9 mouse cellular contexts compared by ENCODE assay signal in genomic region chr2:25225811-25226379, GRCm38 (mm10). TPM values are rescaled to one million over a fixed set of nuclear protein-coding genes. Genes with fewer than 3 reads are reported as not detected.
DNase-seq lines count a peak whose midpoint lies in the region; ATAC-seq and TF ChIP-seq lines count a peak whose summit lies in the region.
"Had no signal": no experiment of that assay in that cellular context is flagged by ENCODE, and none has a peak within 500 bp of the region (broad histone marks: within the 10 kb centered on the region; RNA-seq: fewer than 3 reads in every experiment).

No protein-coding gene starts in this region.

- WGBS in forebrain, postnatal 0 days: 73% methylated on average over 8 of the region's 8 CpGs
- WGBS in liver, embryonic 14.5 days (ENCODE audit: insufficient replicate concordance): 84% methylated on average over 8 of the region's 8 CpGs

- H3K4me1 ChIP-seq in forebrain, postnatal 0 days (ENCODE audit: insufficient read depth): peaks cover 18% of the 10 kb centered on the region; the same call in 1 of the 2 replicates
- peaks cover 5 to 13% of the 10 kb centered on the region in 2 experiments for H3K4me1 ChIP-seq in liver, embryonic 14.5 days (replicated peaks; ENCODE audit: control insufficient read depth in 2 of 2, insufficient read depth in 2 of 2, low read length in 1 of 2)

- H3K27ac ChIP-seq in forebrain, postnatal 0 days (ENCODE audit: low read depth, low read length): peak overlapping the region; percentile 96
- peak overlapping the region; percentile 91 for H3K27ac ChIP-seq in liver, embryonic 14.5 days

- peaks cover 11% of the 10 kb centered on the region for H3K27me3 ChIP-seq in C2C12 (ENCODE audit: control insufficient read depth, insufficient read depth, insufficient read length)
- no peaks in the 10 kb centered on the region for H3K27me3 ChIP-seq in forebrain, postnatal 0 days (ENCODE audit: insufficient read depth, low read length)
- H3K27me3 ChIP-seq in liver, embryonic 14.5 days (ENCODE audit: control insufficient read depth, insufficient read depth, low read length): no peaks in the 10 kb centered on the region

- H3ac ChIP-seq in C2C12 (ENCODE audit: control insufficient read depth, insufficient read length, low read depth): no peak overlapping the region

- peak overlapping the region; percentile 38 for H3K4me3 ChIP-seq in C2C12 (ENCODE audit: insufficient read depth, poor library complexity, severe bottlenecking)
- no peak overlapping the region for H3K4me3 ChIP-seq in forebrain, postnatal 0 days (ENCODE audit: low read depth, low read length)
- peak overlapping the region; percentile 69 to 86 for H3K4me3 ChIP-seq in liver, embryonic 14.5 days (ENCODE audit: insufficient read depth in 1 of 2, low read depth in 2 of 2, low read length in 2 of 2)

- no peak for ATAC-seq in forebrain, postnatal 0 days
- ATAC-seq in liver, embryonic 14.5 days (ENCODE audit: insufficient read depth): no peak

- H3K9ac ChIP-seq in forebrain, postnatal 0 days: no peak overlapping the region
- H3K9ac ChIP-seq in liver, embryonic 14.5 days (replicated peaks): peak overlapping the region; percentile 84

- H3K79me3 ChIP-seq in C2C12 (ENCODE audit: low read depth): peaks cover 9% of the 10 kb centered on the region

- H3K4me2 ChIP-seq in forebrain, postnatal 0 days (ENCODE audit: low read depth): peak overlapping the region; percentile 58; the same call in 1 of the 2 replicates
- H3K4me2 ChIP-seq in liver, embryonic 14.5 days (ENCODE audit: low read depth): peak overlapping the region; percentile 77

- peaks cover 19% of the 10 kb centered on the region for H3K79me2 ChIP-seq in C2C12 (ENCODE audit: control insufficient read depth, insufficient read depth)

- H3K9me3 ChIP-seq in forebrain, postnatal 0 days (ENCODE audit: low read length): no peaks in the 10 kb centered on the region
- H3K9me3 ChIP-seq in liver, embryonic 14.5 days (ENCODE audit: control insufficient read depth, low read length): no peaks in the 10 kb centered on the region

- DNase-seq in cerebellum, adult 9-11 months: peak; percentile 45
- no peak for DNase-seq in cerebellum, postnatal 36 days
- no peak for DNase-seq in forebrain, postnatal 0 days
- DNase-seq in liver, embryonic 14.5 days (ENCODE audit: low read depth in 3 of 3, low spot score in 3 of 3): no peak
- no peak for DNase-seq in retina, postnatal 1 day
- no peak for DNase-seq in right cerebral cortex, adult 18-20 months
- DNase-seq in urinary bladder, postnatal 14 days (ENCODE audit: low spot score): no peak
- DNase-seq: B cell, adult 2 months had no signal

- TF ChIP-seq EP300 in liver, embryonic 14.5 days (IDR thresholded peaks at IDR 0.05; ENCODE audit: low read depth): no peak

- peaks cover 24% of the 10 kb centered on the region for H3K36me3 ChIP-seq in C2C12 (ENCODE audit: control insufficient read depth, insufficient read depth)
- H3K36me3 ChIP-seq in forebrain, postnatal 0 days (ENCODE audit: insufficient read depth): no peaks in the 10 kb centered on the region
- H3K36me3 ChIP-seq in liver, embryonic 14.5 days (replicated peaks; ENCODE audit: control insufficient read depth, insufficient read depth, low read depth): peaks cover 24% of the 10 kb centered on the region

- TF ChIP-seq CTCF in C2C12 (IDR thresholded peaks at IDR 0.05; ENCODE audit: control insufficient read depth, insufficient read depth, insufficient read length): no peak
- TF ChIP-seq CTCF in forebrain, postnatal 0 days (IDR thresholded peaks at IDR 0.05; ENCODE audit: low read depth): no peak
- no peak for TF ChIP-seq CTCF in liver, embryonic 14.5 days (IDR thresholded peaks at IDR 0.05; ENCODE audit: low read depth)

TF ChIP-seq in C2C12, 6 proteins besides CTCF, POLR2A, EP300 and RAD21:
- no peak for TF ChIP-seq MYOD1 (IDR thresholded peaks at IDR 0.05; ENCODE audit: control insufficient read depth, insufficient read length, low read depth)
- no peak for TF ChIP-seq FOSL1 (IDR thresholded peaks at IDR 0.05; ENCODE audit: insufficient read depth, low read length, poor library complexity, severe bottlenecking)
- TF ChIP-seq MAX (IDR thresholded peaks at IDR 0.05): no peak
- TF ChIP-seq USF1 (IDR thresholded peaks at IDR 0.05; ENCODE audit: low read depth): no peak
- no peak for TF ChIP-seq MYOG (IDR thresholded peaks at IDR 0.05; ENCODE audit: control insufficient read depth, extremely low read depth, insufficient read length)
- TF ChIP-seq CEBPB (IDR thresholded peaks at IDR 0.05; ENCODE audit: low read depth): no peak

RNA-seq across cellular contexts. Expression of gene Tubb4b, which starts 1.4 kb away (rescaled TPM):
- polyA plus RNA-seq in C2C12 (2012; fragmentation: generic; extraction: Trizol): 800 TPM
- total RNA-seq in forebrain, postnatal 0 days (2014; rRNA removed): 553 and 579 TPM in 2 replicates
- 382 and 469 TPM in 2 replicates for polyA plus RNA-seq in forebrain, postnatal 0 days (2015; fragmentation: Nextera tagmentation; extraction: Ambion mirVana)
- 571 and 676 TPM in 2 replicates for polyA plus RNA-seq in liver, embryonic 14.5 days (2012; rRNA removed)
- polyA plus RNA-seq in liver, embryonic 14.5 days (2014; fragmentation: Nextera tagmentation; extraction: Ambion mirVana): 561 and 604 TPM in 2 replicates

RNA-seq across cellular contexts. Expression of gene Fam166a, which starts 7.3 kb away (rescaled TPM):
- not detected for polyA plus RNA-seq in C2C12 (2012; fragmentation: generic; extraction: Trizol)
- total RNA-seq in forebrain, postnatal 0 days (2014; rRNA removed): not detected in 2 replicates
- polyA plus RNA-seq in forebrain, postnatal 0 days (2015; fragmentation: Nextera tagmentation; extraction: Ambion mirVana): 0.94 TPM in 1 of 2 replicates, not detected in the other
- polyA plus RNA-seq in liver, embryonic 14.5 days (2012; rRNA removed): 0.04 TPM in 1 of 2 replicates, not detected in the other
- 0.96 TPM in 1 of 2 replicates, not detected in the other for polyA plus RNA-seq in liver, embryonic 14.5 days (2014; fragmentation: Nextera tagmentation; extraction: Ambion mirVana)

RNA-seq across cellular contexts. Expression of gene Slc34a3, which starts 8.3 kb away (rescaled TPM):
- not detected for polyA plus RNA-seq in C2C12 (2012; fragmentation: generic; extraction: Trizol)
- total RNA-seq in forebrain, postnatal 0 days (2014; rRNA removed): not detected in 2 replicates
- not detected in 2 replicates for polyA plus RNA-seq in forebrain, postnatal 0 days (2015; fragmentation: Nextera tagmentation; extraction: Ambion mirVana)
- 0.01 and 0.05 TPM in 2 replicates for polyA plus RNA-seq in liver, embryonic 14.5 days (2012; rRNA removed)
- polyA plus RNA-seq in liver, embryonic 14.5 days (2014; fragmentation: Nextera tagmentation; extraction: Ambion mirVana): not detected in 2 replicates

RNA-seq across cellular contexts. Expression of gene Rnf224, which starts 10.7 kb away (rescaled TPM):
- polyA plus RNA-seq in C2C12 (2012; fragmentation: generic; extraction: Trizol): not detected
- not detected in 2 replicates for total RNA-seq in forebrain, postnatal 0 days (2014; rRNA removed)
- polyA plus RNA-seq in forebrain, postnatal 0 days (2015; fragmentation: Nextera tagmentation; extraction: Ambion mirVana): not detected in 2 replicates
- polyA plus RNA-seq in liver, embryonic 14.5 days (2012; rRNA removed): not detected in 2 replicates
- polyA plus RNA-seq in liver, embryonic 14.5 days (2014; fragmentation: Nextera tagmentation; extraction: Ambion mirVana): not detected in 2 replicates

RNA-seq across cellular contexts. Expression of gene Stpg3, which starts 11.5 kb away (rescaled TPM):
- not detected for polyA plus RNA-seq in C2C12 (2012; fragmentation: generic; extraction: Trizol)
- total RNA-seq in forebrain, postnatal 0 days (2014; rRNA removed): not detected in 2 replicates
- not detected in 2 replicates for polyA plus RNA-seq in forebrain, postnatal 0 days (2015; fragmentation: Nextera tagmentation; extraction: Ambion mirVana)
- not detected in 2 replicates for polyA plus RNA-seq in liver, embryonic 14.5 days (2012; rRNA removed)
- polyA plus RNA-seq in liver, embryonic 14.5 days (2014; fragmentation: Nextera tagmentation; extraction: Ambion mirVana): not detected in 2 replicates
